Mouse (Mus musculus): ENCODE data around the gene Zfp958. TPM values are rescaled to one million over a fixed set of nuclear protein-coding genes. Genes with fewer than 3 reads are reported as not detected.

Zfp958 gene
- total RNA-seq, 2 experiments from 2014 or later: 7.7 to 8.3 TPM

Other genes with a start within 250 kb of the Zfp958 start
- gene Cers4, start 120.1 kb upstream of the Zfp958 start, total RNA-seq (2021): 10 to 100 TPM; 25.1 to 30.9 TPM
- under 1 TPM; 0.41 to 0.42 TPM for gene Shcbp1, start 166.4 kb downstream of the Zfp958 start, total RNA-seq (2021)

Measured in heart, adult 18-20 months (tissue).